Mouse (Mus musculus) embryo, embryonic 11 days (tissue): ENCODE measurements around the gene Meioc.
"Not testable (repeated sequence)": the region's sequence is repeated elsewhere in the genome, so short reads cannot be mapped to it uniquely, and the experiment has no call there.

ENCODE experiments used
- DNase-seq: peaks from one replicate; pipeline ENCODE4 v3.0.0-alpha.2; 2015

The Meioc gene

GRCm38 (mm10) chr11:102695289-102695688 is 31.8 kb downstream of the Meioc start:
- DNase-seq: no peak

DNA sequence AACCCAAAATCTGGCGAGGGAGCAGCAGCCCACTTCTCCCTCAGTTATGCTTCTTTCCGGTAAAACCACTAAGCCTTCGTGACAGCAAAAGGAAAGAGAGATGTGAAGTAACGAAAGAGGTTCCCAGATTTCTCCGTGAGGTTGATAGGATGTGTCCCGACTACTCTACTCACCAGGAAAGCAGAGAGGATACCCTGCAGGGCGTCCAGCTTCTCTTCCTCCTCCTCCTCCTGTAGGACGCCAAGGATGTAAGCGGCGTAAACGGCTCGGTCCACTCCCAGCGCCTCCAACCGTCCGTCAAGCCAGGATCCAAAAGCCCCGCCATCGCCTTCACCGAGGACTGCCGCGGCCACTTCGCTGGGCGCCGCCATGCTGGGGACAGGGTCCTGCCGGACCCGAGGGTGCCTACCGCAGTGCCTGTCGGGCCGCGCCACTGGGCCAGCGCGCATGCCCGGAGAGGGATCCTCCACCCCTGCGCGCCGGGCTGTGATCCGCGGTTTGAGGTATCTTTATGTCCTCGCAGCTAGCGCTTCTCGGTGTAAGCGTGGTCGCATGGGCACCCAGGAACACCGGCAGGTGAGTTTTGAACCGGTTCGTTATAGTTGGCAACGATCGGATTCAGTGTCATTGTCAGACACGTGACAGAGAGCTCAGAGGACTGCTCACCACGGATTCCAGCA is 34.0 kb downstream of the Meioc start, which contains the start of gene Ccdc43:
Gene Ccdc43, minus strand, starts transcription at position 445 of the 680 bp plus-strand sequence.
- peak; percentile 92 for DNase-seq

GRCm38 (mm10) chr11:102698018-102698476 is 34.5 kb downstream of the Meioc start:
- no peak for DNase-seq

GRCm38 (mm10) chr11:102702206-102702605 is 38.7 kb downstream of the Meioc start:
- DNase-seq: not testable (repeated sequence)

DNA sequence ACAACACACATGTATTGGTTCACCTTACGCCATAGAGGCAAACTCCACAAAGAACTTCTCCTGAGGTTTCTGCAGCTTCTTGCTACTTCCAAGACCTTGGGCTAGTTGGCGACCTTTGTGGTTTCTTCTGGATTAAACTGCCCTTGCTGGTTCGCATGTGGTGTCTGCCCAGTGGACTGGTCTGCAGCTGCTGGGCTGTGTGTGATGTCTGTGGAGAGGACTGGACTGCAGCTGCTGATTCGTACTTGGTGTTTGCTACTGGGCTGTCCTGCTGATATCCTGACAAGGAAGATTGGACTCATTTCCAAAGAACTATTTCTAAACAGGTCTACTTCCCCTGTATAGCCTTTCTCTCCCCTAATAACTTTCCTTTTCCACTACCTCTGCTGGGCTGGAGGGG is 48.9 kb downstream of the Meioc start:
- DNase-seq: no peak

DNA sequence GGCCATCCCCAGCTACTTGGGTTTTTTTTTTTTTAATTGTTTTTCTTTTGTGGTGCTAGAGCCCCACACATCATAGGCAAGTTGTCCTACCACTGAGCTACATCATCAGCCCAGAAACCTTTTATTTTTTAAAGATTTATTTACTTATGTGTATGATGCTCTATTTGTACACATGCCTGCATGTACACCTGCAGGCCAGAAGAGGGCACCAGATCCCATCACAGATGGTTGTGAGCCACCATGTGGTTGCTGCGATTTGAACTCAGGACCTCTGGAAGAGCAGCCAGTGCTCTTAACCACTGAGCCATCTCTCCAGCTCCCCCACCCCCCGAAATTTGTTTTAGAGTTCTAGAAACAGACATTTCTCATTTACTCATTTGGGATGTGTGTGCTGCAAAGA is 51.1 kb downstream of the Meioc start:
- not testable (repeated sequence) for DNase-seq

GRCm38 (mm10) chr11:102716135-102716534 is 52.6 kb downstream of the Meioc start:
- DNase-seq: no peak

- DNase-seq: peak; percentile 27
Observed at GRCm38 (mm10) chr11:102725574-102725973, 62.1 kb downstream of the Meioc start.

DNA sequence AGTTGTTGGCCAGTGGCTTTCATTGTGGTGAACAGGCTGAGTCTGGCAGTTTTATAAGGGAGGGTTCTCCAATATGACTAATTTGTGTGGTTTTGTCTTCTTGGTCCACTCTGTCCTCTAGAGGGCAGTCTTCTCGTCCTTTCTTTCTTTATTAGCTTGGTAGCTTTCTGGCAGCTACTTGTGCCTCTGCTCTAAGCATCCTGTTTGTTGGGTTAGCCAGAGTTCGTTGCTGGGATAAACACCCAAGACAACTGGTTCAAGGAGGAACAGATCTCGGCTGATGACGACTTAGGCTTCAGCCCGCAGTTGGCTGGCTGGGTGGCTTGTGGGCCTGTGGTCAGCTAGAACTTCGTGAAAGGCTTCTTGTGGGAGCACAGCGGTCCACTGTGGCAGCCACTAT is 65.1 kb downstream of the Meioc start:
- peak; percentile 76 for DNase-seq

- DNase-seq: no peak
Observed at GRCm38 (mm10) chr11:102729835-102730234, 66.3 kb downstream of the Meioc start.

DNA sequence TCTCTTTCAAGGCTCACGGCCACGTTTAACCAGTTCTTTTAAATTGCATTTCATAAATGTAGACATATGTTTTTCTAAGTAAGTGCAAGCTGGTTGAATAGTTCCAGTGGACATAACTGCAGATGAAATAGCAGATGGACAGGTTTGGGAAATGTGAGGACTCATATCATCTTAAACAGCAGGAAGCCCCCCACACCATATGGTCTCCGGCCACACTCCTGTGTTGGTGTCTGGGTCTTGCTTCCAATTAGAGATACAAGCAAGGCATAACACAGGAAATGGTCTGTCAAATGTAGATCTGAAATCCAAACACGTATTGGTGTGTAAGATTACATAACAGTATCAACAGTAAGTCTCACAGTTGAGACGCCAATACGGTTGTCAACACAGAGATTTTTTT is 67.8 kb downstream of the Meioc start:
- DNase-seq: no peak
